Mouse (Mus musculus) brain, embryonic 14.5 days (tissue): ENCODE data around the gene Gm10277.

Experiments used
- CTCF ChIP-seq: fragments of 200-500 bp; IDR thresholded peaks from 2 replicates; pipeline ENCODE4 v1.5.1; 2012; ENCODE audit warnings: inconsistent platforms, mild to moderate bottlenecking, moderate library complexity, borderline replicate concordance; ENCODE audit not compliant: insufficient read depth, insufficient read length; ENCODE audit errors: extremely low read depth
- POLR2A ChIP-seq: fragments of 200-500 bp; IDR thresholded peaks from 2 replicates; pipeline ENCODE4 v1.6.1; 2012; ENCODE audit warnings: mild to moderate bottlenecking, inconsistent platforms, borderline replicate concordance; ENCODE audit not compliant: poor library complexity, insufficient read depth, insufficient read length, severe bottlenecking; ENCODE audit errors: extremely low read depth

DNA sequence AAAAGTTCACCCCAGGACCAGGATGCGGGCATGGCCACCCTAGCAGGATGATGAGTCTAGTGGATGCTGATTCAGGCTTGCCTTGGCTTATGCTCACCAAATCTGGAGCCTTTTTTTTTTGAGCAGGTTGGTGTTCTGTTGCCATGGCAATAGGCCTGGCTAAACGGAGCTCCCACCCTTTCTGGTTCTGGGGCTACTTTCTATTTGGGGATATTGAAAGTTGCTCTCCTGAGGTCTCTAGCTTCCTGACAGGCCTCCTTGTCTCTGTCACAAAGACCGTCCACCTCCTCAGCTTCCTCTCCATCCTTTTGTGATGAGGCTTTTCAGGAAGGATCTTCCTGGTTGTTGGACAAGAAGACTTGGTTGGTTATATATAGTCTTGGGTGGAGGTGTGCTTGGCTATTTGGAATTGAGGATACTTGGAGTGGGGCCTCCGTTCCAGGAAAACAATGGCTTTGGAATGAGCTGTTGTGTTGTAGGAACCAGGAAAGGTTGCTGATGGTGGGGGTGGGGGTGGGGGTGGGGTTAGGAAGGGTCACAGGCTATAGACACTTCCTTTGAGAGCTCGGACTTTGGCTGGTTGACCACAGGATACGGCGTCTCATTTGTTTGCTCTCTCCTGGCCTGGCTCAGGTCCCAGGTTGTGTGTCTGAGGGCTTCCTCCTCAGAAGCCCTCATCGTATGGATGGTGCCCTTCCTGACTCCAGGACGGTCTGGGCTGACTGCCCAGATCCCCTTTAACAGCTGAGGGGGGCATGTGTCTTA, 22.7 kb downstream of the Gm10277 start:
- no peak for TF ChIP-seq CTCF
- TF ChIP-seq POLR2A = no peak
